Mouse (Mus musculus) heart, embryonic 14.5 days (tissue): ENCODE results near the gene Mcrs1. TPM values are rescaled to one million over a fixed set of nuclear protein-coding genes. Genes with fewer than 3 reads are reported as not detected.

Source experiments
- ATAC-seq: fragments of 200-750 bp; cut with Nextera tagmentation; 2 replicates; pipeline ENCODE4 v1.8.0; 2017; ENCODE audit warnings: low read depth, moderate TSS enrichment; ENCODE audit not compliant: insufficient number of reproducible peaks, insufficient read depth, low FRiP score
- H3K27ac ChIP-seq, 2 experiments: fragments of 200-500 bp in 1 of 2; fragments of 300-500 bp in 1 of 2; sonication (generic) in 1 of 2; replicated peaks in 1 of 2; 2 replicates each; pipeline ENCODE4 v1.5.1; 2012 to 2014; ENCODE audit warnings: low read depth in 2 of 2, low read length in 2 of 2, control low read depth in 1 of 2, mild to moderate bottlenecking in 1 of 2, mixed read lengths in 1 of 2; ENCODE audit not compliant: control insufficient read depth in 1 of 2, insufficient read depth in 1 of 2
- H3K27me3 ChIP-seq: fragments of 300-500 bp; sonication (generic); 2 replicates; pipeline ENCODE4 v1.6.1; 2014; ENCODE audit warnings: mild to moderate bottlenecking, low read length, control low read depth; ENCODE audit not compliant: control insufficient read depth, insufficient read depth
- H3K36me3 ChIP-seq: fragments of 300-500 bp; sonication (generic); 2 replicates; pipeline ENCODE4 v1.6.1; 2014; ENCODE audit warnings: mild to moderate bottlenecking, control low read depth, low read length, mixed read lengths; ENCODE audit not compliant: control insufficient read depth, insufficient read depth
- H3K4me1 ChIP-seq, 2 experiments: fragments of 200-500 bp in 1 of 2; fragments of 300-500 bp in 1 of 2; sonication (generic) in 1 of 2; 2 replicates each; pipeline ENCODE4 v1.6.1; 2012 to 2014; ENCODE audit warnings: low read length in 2 of 2, control low read depth in 1 of 2, mixed read lengths in 1 of 2; ENCODE audit not compliant: control insufficient read depth in 2 of 2, insufficient read depth in 2 of 2
- H3K4me2 ChIP-seq: fragments of 300-500 bp; sonication (generic); 2 replicates; pipeline ENCODE4 v1.6.1; 2014; ENCODE audit warnings: mild to moderate bottlenecking, low read length
- H3K4me3 ChIP-seq, 2 experiments: fragments of 200-500 bp in 1 of 2; fragments of 300-500 bp in 1 of 2; sonication (generic) in 1 of 2; 2 replicates each; pipeline ENCODE4 v1.5.1; 2012 to 2014; ENCODE audit warnings: low read length in 2 of 2, mild to moderate bottlenecking in 2 of 2, control low read depth in 1 of 2, low read depth in 1 of 2, moderate library complexity in 1 of 2; ENCODE audit not compliant: control insufficient read depth in 1 of 2, insufficient read depth in 1 of 2
- H3K9ac ChIP-seq: fragments of 300-500 bp; sonication (generic); 2 replicates; pipeline ENCODE4 v1.6.1; 2014; ENCODE audit warnings: mild to moderate bottlenecking, low read length
- H3K9me3 ChIP-seq: fragments of 300-500 bp; sonication (generic); 2 replicates; pipeline ENCODE4 v1.6.1; 2016; ENCODE audit warnings: low read length, control low read depth; ENCODE audit not compliant: control insufficient read depth
- WGBS: fragments of 180-500 bp; shearing (Covaris S2); extraction: QIAGEN DNeasy Blood & Tissue Kit; methylation state at CpG from one replicate; pipeline ENCODE4 v1.1.7; 2014; 5-methylcytosine and 5-hydroxymethylcytosine counted together
- polyA plus RNA-seq: library from polyadenylated mRNA; unstranded; fragments of >200 nt; fragmentation: Nextera tagmentation; extraction: Ambion mirVana; gene quantifications from 2 replicates; pipeline ENCODE4 v1.2.1, GENCODE M21; 2014

The Mcrs1 gene
- 167 and 173 TPM in 2 replicates for polyA plus RNA-seq

GRCm38 (mm10) chr15:99251626-99252380 lies at the start of gene Mcrs1:
Mcrs1 (minus strand) TSS chr15:99251961.
- peak within 1 kb of the TSS; percentile 76 for H3K4me2 ChIP-seq
- peak within 1 kb of the TSS; percentile 75 for H3K9ac ChIP-seq
- no peaks in the 10 kb centered on the region for H3K27me3 ChIP-seq
- H3K36me3 ChIP-seq = peaks cover 17% of the 10 kb centered on the region
- H3K4me3 ChIP-seq = peak within 1 kb of the TSS; percentile 63
- no peaks in the 10 kb centered on the region for H3K9me3 ChIP-seq
- H3K27ac ChIP-seq = peak within 1 kb of the TSS; percentile 97 to 100
- under 1% methylated on average over 52 of the region's 52 CpGs for WGBS
- H3K4me1 ChIP-seq = peaks cover 42 to 53% of the 10 kb centered on the region in 2 experiments
- ATAC-seq = peak; percentile 89

DNA sequence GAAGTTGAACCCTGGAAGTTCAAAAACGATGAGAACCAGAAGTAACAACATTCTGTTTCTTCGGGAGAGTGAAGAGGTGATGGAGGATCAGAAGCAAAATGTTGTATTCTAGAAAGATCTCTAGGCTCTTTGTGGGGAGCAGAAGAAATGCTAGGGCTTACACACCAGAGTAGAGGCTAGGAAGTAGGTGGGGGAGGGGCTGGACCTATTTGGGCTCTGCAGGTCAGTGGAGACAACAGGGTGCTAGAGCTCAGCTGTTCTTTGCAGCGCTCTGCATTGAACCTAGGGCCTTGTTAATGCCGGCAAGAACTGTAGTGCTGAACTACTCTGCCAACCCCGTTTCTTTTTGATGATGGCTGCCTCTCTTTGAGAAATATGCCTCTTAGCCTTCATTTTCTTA lies 44.5 kb upstream of the Mcrs1 start:
- 49% methylated on average over 5 of the region's 5 CpGs for whole genome bisulfite sequencing
- Histone ChIP-seq H3K4me1 (peaks cover 2 to 11% of the 10 kb centered on the region in 2 experiments; a peak in 3 of 4 replicates), H3K36me3 (no peaks in the 10 kb centered on the region), H3K4me3 (peak overlapping the region in 1 of 2 experiments; percentile 68; a peak in 2 of 4 replicates), H3K9me3 (no peaks in the 10 kb centered on the region), H3K9ac (no peak overlapping the region; the same call in 1 of the 2 replicates), H3K27ac (no peak overlapping the region), H3K4me2 (peak overlapping the region; percentile 67), H3K27me3 (no peaks in the 10 kb centered on the region)
- no peak for ATAC-seq

- no peaks in the 10 kb centered on the region for H3K9me3 ChIP-seq
- H3K36me3 ChIP-seq = no peaks in the 10 kb centered on the region
- peak within 1 kb of the TSS; percentile 54 to 68 for H3K4me3 ChIP-seq
- under 1% methylated on average over 16 of the region's 17 CpGs for WGBS
- peak within 1 kb of the TSS; percentile 67 for H3K4me2 ChIP-seq
- H3K4me1 ChIP-seq = peaks cover 2 to 11% of the 10 kb centered on the region in 2 experiments; a peak in 3 of 4 replicates
- peak within 1 kb of the TSS; percentile 71 to 81 for H3K27ac ChIP-seq
- no peak; the same call in none of the 2 replicates for ATAC-seq
- no peaks in the 10 kb centered on the region for H3K27me3 ChIP-seq
- H3K9ac ChIP-seq = peak within 1 kb of the TSS; percentile 79
These were observed 43.8 kb upstream of the Mcrs1 start, which contains the start of gene Fam186b for GRCm38 (mm10) chr15:99295484-99295981. Fam186b (minus strand) TSS chr15:99295888.

DNA sequence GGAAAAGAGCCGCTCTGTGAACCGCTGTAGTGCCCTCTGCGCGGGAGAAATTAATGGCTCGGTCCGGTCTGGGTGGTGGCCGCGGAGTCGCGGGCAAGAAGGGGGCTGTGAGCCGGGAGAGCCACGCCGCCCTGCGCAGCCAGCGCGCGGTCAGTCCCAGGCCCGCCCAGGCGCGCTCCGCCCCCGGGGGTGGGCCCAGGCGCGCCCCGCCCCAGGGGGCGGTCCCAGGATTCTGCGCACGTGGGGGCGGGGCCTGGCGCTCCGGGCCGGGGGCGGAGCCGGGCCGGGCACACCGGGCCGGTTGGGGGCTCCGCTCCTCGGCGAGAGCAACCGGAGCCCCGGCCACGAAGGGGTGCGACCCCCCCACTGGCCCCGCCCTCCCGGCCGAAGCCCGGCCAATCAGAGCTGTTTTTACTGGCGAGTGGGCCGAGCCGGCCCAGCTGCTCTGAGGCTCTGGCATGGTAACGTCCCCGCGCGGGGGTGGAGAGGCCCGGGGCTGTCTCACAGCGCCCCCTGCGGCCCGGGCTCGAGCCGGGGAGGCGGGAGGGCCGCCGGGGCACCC lies 43.1 kb upstream of the Mcrs1 start, which contains the start of gene Prpf40b:
TSS of gene Prpf40b (plus strand) at position 275 of the 562 bp plus-strand sequence.
- Histone ChIP-seq H3K27ac (peak within 1 kb of the TSS; percentile 71 to 81), H3K4me2 (peak within 1 kb of the TSS; percentile 67), H3K9me3 (no peaks in the 10 kb centered on the region), H3K4me3 (peak within 1 kb of the TSS; percentile 54 to 68), H3K27me3 (no peaks in the 10 kb centered on the region), H3K36me3 (no peaks in the 10 kb centered on the region), H3K4me1 (peaks cover 2 to 11% of the 10 kb centered on the region in 2 experiments; a peak in 3 of 4 replicates), H3K9ac (peak within 1 kb of the TSS; percentile 79)
- peak; percentile 96 for ATAC-seq
- under 1% methylated on average over 62 of the region's 64 CpGs for WGBS

DNA sequence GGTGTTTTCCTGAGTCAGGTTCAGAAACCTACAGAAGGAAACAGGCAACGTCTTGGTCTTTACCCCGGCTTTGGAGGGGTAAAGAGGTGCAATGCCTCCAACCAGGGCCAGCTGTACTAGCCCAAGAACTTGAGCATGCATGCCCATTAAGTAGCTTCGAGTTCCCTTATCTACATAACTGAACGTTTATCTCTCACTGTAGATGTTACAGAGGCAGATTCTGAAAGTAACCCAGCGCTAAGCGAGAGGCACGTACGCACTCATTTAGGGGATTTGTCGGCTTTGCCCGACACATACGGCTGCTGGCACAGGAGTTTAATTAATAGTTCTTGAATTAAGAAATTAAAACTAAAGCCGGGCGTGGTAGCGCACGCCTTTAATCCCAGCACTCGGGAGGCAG lies 42.5 kb upstream of the Mcrs1 start:
- WGBS = 12% methylated on average over 16 of the region's 16 CpGs
- peak overlapping the region; percentile 79 for H3K9ac ChIP-seq
- H3K36me3 ChIP-seq = no peaks in the 10 kb centered on the region
- H3K27me3 ChIP-seq = no peaks in the 10 kb centered on the region
- no peak for ATAC-seq
- no peaks in the 10 kb centered on the region for H3K9me3 ChIP-seq
- peaks cover 2 to 11% of the 10 kb centered on the region in 2 experiments; a peak in 3 of 4 replicates for H3K4me1 ChIP-seq
- peak overlapping the region; percentile 67 for H3K4me2 ChIP-seq
- peak overlapping the region in 1 of 2 experiments; percentile 81; a peak in 1 of 4 replicates for H3K27ac ChIP-seq
- peak overlapping the region; percentile 54 to 68 for H3K4me3 ChIP-seq

GRCm38 (mm10) chr15:99290586-99290985 lies 38.8 kb upstream of the Mcrs1 start:
- Histone ChIP-seq H3K27ac (no peak overlapping the region), H3K36me3 (no peaks in the 10 kb centered on the region), H3K4me3 (no peak overlapping the region), H3K4me1 (peaks cover 0 to 5% of the 10 kb centered on the region in 2 experiments; a peak in 3 of 4 replicates), H3K9ac (no peak overlapping the region), H3K27me3 (no peaks in the 10 kb centered on the region), H3K9me3 (no peaks in the 10 kb centered on the region), H3K4me2 (no peak overlapping the region)
- ATAC-seq = no peak
- 72% methylated on average over 11 of the region's 11 CpGs for WGBS

DNA sequence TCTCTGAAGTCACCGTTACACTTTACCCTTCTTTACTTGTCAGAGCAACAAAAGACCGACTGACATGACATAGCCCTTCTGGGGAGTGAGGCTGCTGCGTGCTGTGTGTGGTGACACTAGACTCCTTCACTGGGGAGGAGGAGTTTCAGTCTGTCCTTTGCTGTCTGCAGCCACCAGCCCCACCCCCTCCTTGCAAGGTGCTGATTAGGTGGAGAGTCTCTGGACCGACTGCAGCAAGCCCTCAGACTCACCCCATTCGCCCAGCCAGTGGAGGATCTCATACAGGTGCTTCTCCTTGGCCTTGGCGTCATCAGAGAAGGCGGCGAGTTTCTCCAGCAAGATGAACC lies 33.4 kb upstream of the Mcrs1 start:
- ATAC-seq = no peak
- Histone ChIP-seq H3K27ac (no peak overlapping the region), H3K4me3 (no peak overlapping the region), H3K9ac (no peak overlapping the region), H3K36me3 (no peaks in the 10 kb centered on the region), H3K27me3 (no peaks in the 10 kb centered on the region), H3K4me1 (peaks cover 0 to 5% of the 10 kb centered on the region in 2 experiments; a peak in 2 of 4 replicates), H3K9me3 (no peaks in the 10 kb centered on the region), H3K4me2 (no peak overlapping the region)
- WGBS = 41% methylated on average over 8 of the region's 8 CpGs
